Mouse (Mus musculus) C2C12 (cell line): ENCODE measurements around the gene Enox1.

ENCODE experiments used
- CEBPB ChIP-seq: IDR thresholded peaks from one replicate; pipeline ENCODE4 v1.6.1; 2011; ENCODE audit warnings: low read depth, mild to moderate bottlenecking, control low read depth, moderate library complexity
- CTCF ChIP-seq: IDR thresholded peaks from one replicate; pipeline ENCODE4 v1.5.1; 2011; ENCODE audit not compliant: control insufficient read depth, insufficient read depth, insufficient read length
- MAX ChIP-seq: IDR thresholded peaks from one replicate; pipeline ENCODE4 v1.6.1; 2011; ENCODE audit warnings: mild to moderate bottlenecking, control low read depth
- USF1 ChIP-seq: IDR thresholded peaks from one replicate; pipeline ENCODE4 v1.6.1; 2011; ENCODE audit warnings: low read depth, mild to moderate bottlenecking, control low read depth, moderate library complexity

DNA sequence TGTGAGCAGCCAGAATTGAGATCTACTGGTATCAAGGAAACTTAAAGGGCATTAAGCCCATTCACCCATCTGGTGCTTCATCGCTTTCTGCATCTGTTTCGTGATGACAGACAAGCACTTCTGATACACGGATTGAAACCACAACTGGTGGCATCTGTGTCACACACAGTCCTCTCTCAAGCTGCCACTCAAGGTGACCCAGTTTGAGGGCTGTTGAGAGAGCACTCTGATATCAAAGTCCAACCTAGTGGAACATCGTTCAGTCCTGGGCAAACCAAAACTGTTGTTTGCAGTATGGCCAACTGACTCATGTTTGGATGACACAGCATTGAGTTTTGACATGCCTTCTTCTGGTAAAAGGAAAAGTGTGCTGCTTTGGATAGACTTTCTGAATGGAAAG is 308.2 kb downstream of the Enox1 start:
- TF ChIP-seq CEBPB (no peak), CTCF (no peak), MAX (no peak), USF1 (no peak)
